Mouse (Mus musculus): Measurements from ENCODE around the gene Hivep3.

DNA sequence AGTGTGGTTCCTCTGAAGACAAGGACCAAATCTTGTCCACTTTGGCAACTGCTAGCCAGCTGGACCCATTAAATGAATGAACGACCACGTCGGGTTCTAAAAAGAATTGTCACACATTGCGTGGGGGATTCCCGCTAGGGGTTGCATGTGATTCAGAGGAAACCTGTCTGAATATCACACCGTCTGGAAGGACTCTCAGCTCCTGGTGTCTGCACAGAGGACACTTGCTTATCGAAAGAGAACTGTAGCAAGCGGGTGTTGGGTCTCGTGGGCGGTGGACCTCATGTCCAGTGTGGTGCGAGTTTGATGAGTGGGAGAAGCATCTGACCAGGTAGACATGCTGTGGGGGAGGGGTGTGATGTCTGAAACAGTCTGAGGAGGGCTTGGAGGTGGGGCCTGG lies 329.2 kb downstream of the Hivep3 start:
- TF ChIP-seq POLR2A (IDR thresholded peaks at IDR 0.05; ENCODE audit: low read depth, low read length) (no peak), CTCF (conservative IDR thresholded peaks at IDR 0.05; ENCODE audit: insufficient read depth, insufficient read length, low read depth, low read length) (no peak)
